Mouse (Mus musculus): Measurements from ENCODE around the gene Rack1. TPM values are rescaled to one million over a fixed set of nuclear protein-coding genes. Genes with fewer than 3 reads are reported as not detected.

The Rack1 gene
- polyA plus RNA-seq, 1 experiment: 2,993 TPM

DNA sequence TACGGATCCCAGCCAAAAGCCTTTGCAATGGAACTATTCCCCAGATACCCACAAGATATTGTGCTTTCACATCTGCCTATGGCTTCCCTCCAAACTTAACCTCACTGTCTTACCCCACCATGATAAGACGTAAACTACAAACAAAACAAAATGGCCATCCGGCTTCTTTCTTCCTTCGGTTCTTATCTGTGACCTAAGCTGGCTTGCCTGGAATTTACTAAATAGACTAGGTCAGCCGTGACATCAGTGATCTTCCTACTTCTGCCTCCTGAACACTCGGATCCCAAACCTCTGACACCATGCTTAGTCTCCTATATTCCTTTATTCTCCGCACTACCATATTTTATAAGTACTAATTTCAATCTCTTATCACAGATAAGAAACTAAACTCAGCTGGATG lies 1.8 kb upstream of the Rack1 start:
- peak overlapping the region; percentile 89 for H3K4me3 ChIP-seq

GRCm38 (mm10) chr11:48798984-48799920 lies 880 bp upstream of the Rack1 start:
- TF ChIP-seq USF1 (IDR thresholded peaks at IDR 0.05; ENCODE audit: low read depth): no peak
- TF ChIP-seq REST (IDR thresholded peaks at IDR 0.05; ENCODE audit: insufficient read depth, insufficient read length): no peak
- no peak for TF ChIP-seq SRF (IDR thresholded peaks at IDR 0.05; ENCODE audit: control insufficient read depth, insufficient read length, low read depth)
- peaks cover 33% of the 10 kb centered on the region for H3K36me3 ChIP-seq (ENCODE audit: control insufficient read depth, insufficient read depth)

More for the DNA sequence above, 1.8 kb upstream of the Rack1 start:
- Histone ChIP-seq H3K79me2 (ENCODE audit: control insufficient read depth, insufficient read depth) (peaks cover 44% of the 10 kb centered on the region), H3ac (ENCODE audit: control insufficient read depth, insufficient read length) (no peak overlapping the region), H3K4me2 (ENCODE audit: low read depth) (peak overlapping the region; percentile 99), H3K36me3 (ENCODE audit: control insufficient read depth, insufficient read depth) (peaks cover 23% of the 10 kb centered on the region), H3K27me3 (ENCODE audit: control insufficient read depth, insufficient read depth, insufficient read length) (no peaks in the 10 kb centered on the region)
- no peak for TF ChIP-seq E2F4 (IDR thresholded peaks at IDR 0.05; ENCODE audit: insufficient read depth)
- no peak for TF ChIP-seq MYOG (IDR thresholded peaks at IDR 0.05; ENCODE audit: control insufficient read depth in 1 of 3, insufficient read depth in 1 of 3, insufficient read length in 2 of 3, low read depth in 2 of 3)
- TF ChIP-seq TCF3 (IDR thresholded peaks at IDR 0.05; ENCODE audit: insufficient read length, low read depth): no peak
- no peak for TF ChIP-seq SRF (IDR thresholded peaks at IDR 0.05; ENCODE audit: control insufficient read depth, insufficient read length, low read depth)
- no peak for TF ChIP-seq REST (IDR thresholded peaks at IDR 0.05; ENCODE audit: insufficient read depth, insufficient read length)

DNA sequence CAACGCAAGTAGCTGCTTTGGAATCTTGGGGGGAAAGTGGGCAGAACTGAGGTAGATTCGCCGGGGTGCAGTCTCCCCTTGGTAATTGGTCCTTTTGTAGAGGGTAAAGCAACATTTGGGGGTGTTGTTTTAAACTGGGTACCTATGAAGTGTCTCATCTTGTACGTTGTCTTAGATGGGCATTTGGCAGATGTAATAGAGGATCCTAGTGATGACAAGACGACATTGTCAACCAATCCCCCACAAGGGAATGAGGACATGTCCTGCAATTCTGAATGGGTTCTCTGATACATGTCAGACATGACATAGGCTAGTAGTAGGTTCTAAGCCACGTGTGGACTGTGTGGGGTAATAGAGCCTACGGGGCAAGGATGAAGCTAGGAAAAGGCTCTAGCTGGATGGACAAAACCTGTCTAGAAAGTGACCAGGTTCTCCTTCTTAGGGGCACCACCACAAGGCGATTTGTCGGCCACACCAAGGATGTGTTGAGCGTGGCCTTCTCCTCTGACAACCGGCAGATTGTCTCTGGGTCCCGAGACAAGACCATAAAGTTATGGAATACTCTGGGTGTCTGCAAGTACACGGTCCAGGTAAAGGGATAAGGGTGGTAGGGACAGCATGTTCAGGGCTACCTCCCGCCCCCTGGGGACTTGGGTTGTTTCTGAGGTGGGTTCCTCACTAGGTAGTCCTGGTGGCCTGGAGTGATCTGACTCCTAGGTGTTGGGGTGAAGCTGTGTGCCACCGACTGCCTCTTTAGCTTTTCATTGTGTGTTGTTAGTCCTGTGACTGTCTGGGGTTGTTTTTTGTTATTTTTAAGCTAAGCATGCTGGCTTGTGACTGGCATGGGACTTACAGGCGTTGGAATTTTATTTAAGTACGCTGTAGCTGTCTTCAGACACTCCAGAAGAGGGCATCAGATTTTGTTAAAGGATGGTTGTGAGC lies 2.0 kb downstream of the Rack1 start:
- no peak for TF ChIP-seq CEBPB (IDR thresholded peaks at IDR 0.05; ENCODE audit: insufficient read depth, poor library complexity, severe bottlenecking)
- TF ChIP-seq POLR2AphosphoS2 (IDR thresholded peaks at IDR 0.05; ENCODE audit: insufficient read length, low read depth): no peak
- no peak for TF ChIP-seq MYOG (IDR thresholded peaks at IDR 0.05; ENCODE audit: control insufficient read depth in 1 of 3, insufficient read depth in 1 of 3, insufficient read length in 2 of 3, low read depth in 2 of 3)
- TF ChIP-seq TCF3 (IDR thresholded peaks at IDR 0.05; ENCODE audit: insufficient read length, low read depth): no peak
- Histone ChIP-seq H3K36me3 (ENCODE audit: control insufficient read depth, insufficient read depth) (peaks cover 61% of the 10 kb centered on the region), H3K4me2 (ENCODE audit: low read depth) (peak overlapping the region; percentile 96), H3K27me3 (ENCODE audit: control insufficient read depth, insufficient read depth, insufficient read length) (no peaks in the 10 kb centered on the region), H3ac (ENCODE audit: control insufficient read depth, insufficient read length) (peak overlapping the region; percentile 17), H3K4me3 (peak overlapping the region; percentile 89), H3K79me2 (ENCODE audit: control insufficient read depth, insufficient read depth) (peaks cover 49% of the 10 kb centered on the region)

More at GRCm38 (mm10) chr11:48798984-48799920, 880 bp upstream of the Rack1 start:
- no peaks in the 10 kb centered on the region for H3K27me3 ChIP-seq (ENCODE audit: control insufficient read depth, insufficient read depth, insufficient read length)
- H3ac ChIP-seq (ENCODE audit: control insufficient read depth, insufficient read length): peak overlapping the region; percentile 17
- peak overlapping the region; percentile 99 for H3K4me2 ChIP-seq (ENCODE audit: low read depth)
- H3K79me2 ChIP-seq (ENCODE audit: control insufficient read depth, insufficient read depth): peaks cover 49% of the 10 kb centered on the region
- H3K4me3 ChIP-seq: peak overlapping the region; percentile 89

- no peak for TF ChIP-seq MYOG (IDR thresholded peaks at IDR 0.05; ENCODE audit: control insufficient read depth in 1 of 3, insufficient read depth in 1 of 3, insufficient read length in 2 of 3, low read depth in 2 of 3)
- no peak for TF ChIP-seq USF1 (IDR thresholded peaks at IDR 0.05; ENCODE audit: low read depth)
- no peak for TF ChIP-seq CEBPB (IDR thresholded peaks at IDR 0.05; ENCODE audit: insufficient read depth, poor library complexity, severe bottlenecking)
- peak; percentile 74 for TF ChIP-seq POLR2AphosphoS2 (IDR thresholded peaks at IDR 0.05; ENCODE audit: insufficient read length, low read depth)
- TF ChIP-seq E2F4 (IDR thresholded peaks at IDR 0.05; ENCODE audit: insufficient read depth): no peak
- no peak for TF ChIP-seq MYOD1 (IDR thresholded peaks at IDR 0.05; ENCODE audit: control insufficient read depth in 1 of 3, insufficient read length in 2 of 3, low read depth in 2 of 3)
- TF ChIP-seq POLR2A (IDR thresholded peaks at IDR 0.05; ENCODE audit: insufficient read length, low read depth): no peak
- TF ChIP-seq TCF12 (IDR thresholded peaks at IDR 0.05; ENCODE audit: insufficient read depth, poor library complexity, severe bottlenecking): no peak
- Histone ChIP-seq H3K36me3 (ENCODE audit: control insufficient read depth, insufficient read depth) (peaks cover 71% of the 10 kb centered on the region), H3K79me2 (ENCODE audit: control insufficient read depth, insufficient read depth) (peaks cover 40% of the 10 kb centered on the region), H3ac (ENCODE audit: control insufficient read depth, insufficient read length) (no peak overlapping the region), H3K4me2 (ENCODE audit: low read depth) (no peak overlapping the region), H3K27me3 (ENCODE audit: control insufficient read depth, insufficient read depth, insufficient read length) (no peaks in the 10 kb centered on the region), H3K4me3 (no peak overlapping the region)
Measured at GRCm38 (mm10) chr11:48803988-48804387, 3.9 kb downstream of the Rack1 start.

GRCm38 (mm10) chr11:48804922-48805321 lies 4.8 kb downstream of the Rack1 start:
- H3K79me2 ChIP-seq (ENCODE audit: control insufficient read depth, insufficient read depth): peaks cover 36% of the 10 kb centered on the region
- H3K36me3 ChIP-seq (ENCODE audit: control insufficient read depth, insufficient read depth): peaks cover 71% of the 10 kb centered on the region
- no peak overlapping the region for H3K4me2 ChIP-seq (ENCODE audit: low read depth)
- no peak overlapping the region for H3ac ChIP-seq (ENCODE audit: control insufficient read depth, insufficient read length)
- no peak overlapping the region for H3K4me3 ChIP-seq
- H3K27me3 ChIP-seq (ENCODE audit: control insufficient read depth, insufficient read depth, insufficient read length): no peaks in the 10 kb centered on the region
- no peak for TF ChIP-seq REST (IDR thresholded peaks at IDR 0.05; ENCODE audit: insufficient read depth, insufficient read length)
- TF ChIP-seq MAX (IDR thresholded peaks at IDR 0.05; ENCODE audit: low read depth): no peak
- TF ChIP-seq CEBPB (IDR thresholded peaks at IDR 0.05; ENCODE audit: insufficient read depth, poor library complexity, severe bottlenecking): no peak
- no peak for TF ChIP-seq POLR2A (IDR thresholded peaks at IDR 0.05; ENCODE audit: insufficient read length, low read depth)
- no peak for TF ChIP-seq MYOD1 (IDR thresholded peaks at IDR 0.05; ENCODE audit: control insufficient read depth in 1 of 3, insufficient read length in 2 of 3, low read depth in 2 of 3)
- TF ChIP-seq TCF12 (IDR thresholded peaks at IDR 0.05; ENCODE audit: insufficient read depth, poor library complexity, severe bottlenecking): no peak
- TF ChIP-seq USF1 (IDR thresholded peaks at IDR 0.05; ENCODE audit: low read depth): no peak
- no peak for TF ChIP-seq POLR2AphosphoS2 (IDR thresholded peaks at IDR 0.05; ENCODE audit: insufficient read length, low read depth)
- no peak for TF ChIP-seq MYOG (IDR thresholded peaks at IDR 0.05; ENCODE audit: control insufficient read depth in 1 of 3, insufficient read depth in 1 of 3, insufficient read length in 2 of 3, low read depth in 2 of 3)
- no peak for TF ChIP-seq SRF (IDR thresholded peaks at IDR 0.05; ENCODE audit: control insufficient read depth, insufficient read length, low read depth)
- no peak for TF ChIP-seq TCF3 (IDR thresholded peaks at IDR 0.05; ENCODE audit: insufficient read length, low read depth)
- no peak for TF ChIP-seq E2F4 (IDR thresholded peaks at IDR 0.05; ENCODE audit: insufficient read depth)

All from myocyte (in vitro differentiated cells).